Mouse (Mus musculus) macrophage (primary cell): ENCODE results near the gene Tnf. TPM values are rescaled to one million over a fixed set of nuclear protein-coding genes. Genes with fewer than 3 reads are reported as not detected.

Experiments
- H3K27ac ChIP-seq: fragments of 350-480 bp; formaldehyde crosslinking; 2 replicates; pipeline ENCODE4 v1.9.0; 2021
- H3K36me3 ChIP-seq: fragments of 350-480 bp; formaldehyde crosslinking; 2 replicates; pipeline ENCODE4 v1.9.0; 2021; ENCODE audit errors: inconsistent target
- H3K4me3 ChIP-seq: fragments of 350-480 bp; formaldehyde crosslinking; 2 replicates; pipeline ENCODE4 v1.9.0; 2021; ENCODE audit errors: inconsistent target
- H3K79me2 ChIP-seq: fragments of 350-480 bp; formaldehyde crosslinking; 2 replicates; pipeline ENCODE4 v1.9.0; 2021; ENCODE audit errors: inconsistent target
- WGBS: methylation state at CpG from one replicate; pipeline ENCODE4 v1.1.7; 2026; ENCODE audit warnings: inconsistent platforms; ENCODE audit not compliant: missing documents; 5-methylcytosine and 5-hydroxymethylcytosine counted together
- polyA plus RNA-seq: library from polyadenylated mRNA; stranded (reverse); fragments of 250-400 nt; gene quantifications from 3 replicates; pipeline ENCODE4 v1.2.4, GENCODE M21; 2018; ENCODE audit warnings: inconsistent platforms

Tnf gene
- polyA plus RNA-seq, 1 experiment from 2014 or later, result 20.0 TPM

GRCm38 (mm10) chr17:35165451-35166155 is 36.2 kb downstream of the Tnf start:
- Histone ChIP-seq H3K79me2 (peaks cover 67% of the 10 kb centered on the region), H3K27ac (peak overlapping the region; percentile 83), H3K36me3 (peaks cover 32% of the 10 kb centered on the region), H3K4me3 (peak overlapping the region; percentile 48)
- 20% methylated on average over 12 of the region's 12 CpGs for WGBS

- Histone ChIP-seq H3K27ac (peak within 1 kb of the TSS; percentile 83), H3K36me3 (peaks cover 34% of the 10 kb centered on the region), H3K4me3 (peak within 1 kb of the TSS; percentile 79), H3K79me2 (peaks cover 67% of the 10 kb centered on the region)
- under 1% methylated on average over 51 of the region's 89 CpGs for WGBS
Measured at GRCm38 (mm10) chr17:35164568-35165450, 37.0 kb downstream of the Tnf start, which contains the start of gene Prrc2a. Prrc2a (minus strand) TSS chr17:35164897.

DNA sequence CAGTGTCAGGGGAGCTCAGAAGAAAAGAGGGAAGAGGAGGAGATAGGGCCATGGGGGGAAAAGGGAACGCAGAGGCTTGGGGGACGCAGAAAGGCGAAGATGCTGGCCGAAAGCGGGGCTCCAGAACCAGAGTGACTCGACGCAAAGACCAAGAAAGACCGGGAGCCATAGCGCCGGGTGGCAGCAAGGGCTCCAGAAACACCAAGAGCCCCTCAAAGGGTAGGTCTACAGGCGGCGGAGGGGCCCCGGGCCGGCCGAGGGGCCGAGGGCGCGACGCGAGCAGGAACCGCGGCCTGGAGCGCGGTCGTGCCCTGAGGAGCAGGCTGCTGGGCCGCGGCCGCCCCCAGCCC is 37.6 kb downstream of the Tnf start:
- 0% methylated on average over 28 of the region's 28 CpGs for WGBS
- H3K4me3 ChIP-seq, result peak overlapping the region; percentile 79
- peaks cover 38% of the 10 kb centered on the region for H3K36me3 ChIP-seq
- H3K79me2 ChIP-seq, result peaks cover 69% of the 10 kb centered on the region
- peak overlapping the region; percentile 76 for H3K27ac ChIP-seq

GRCm38 (mm10) chr17:35163326-35164081 is 38.3 kb downstream of the Tnf start:
- peak overlapping the region; percentile 76 for H3K27ac ChIP-seq
- WGBS, result 6% methylated on average over 8 of the region's 8 CpGs
- peak overlapping the region; percentile 79 for H3K4me3 ChIP-seq
- peaks cover 74% of the 10 kb centered on the region for H3K79me2 ChIP-seq
- H3K36me3 ChIP-seq, result peaks cover 45% of the 10 kb centered on the region

- Histone ChIP-seq H3K36me3 (peaks cover 45% of the 10 kb centered on the region), H3K27ac (no peak overlapping the region), H3K79me2 (peaks cover 74% of the 10 kb centered on the region), H3K4me3 (peak overlapping the region; percentile 79)
- WGBS, result 41% methylated on average over 12 of the region's 12 CpGs
Measured at GRCm38 (mm10) chr17:35162730-35163129, 39.1 kb downstream of the Tnf start.

- Histone ChIP-seq H3K36me3 (peaks cover 50% of the 10 kb centered on the region), H3K27ac (no peak overlapping the region), H3K4me3 (no peak overlapping the region), H3K79me2 (peaks cover 77% of the 10 kb centered on the region)
- 87% methylated on average over 14 of the region's 14 CpGs for WGBS
Measured at GRCm38 (mm10) chr17:35162121-35162520, 39.7 kb downstream of the Tnf start.

DNA sequence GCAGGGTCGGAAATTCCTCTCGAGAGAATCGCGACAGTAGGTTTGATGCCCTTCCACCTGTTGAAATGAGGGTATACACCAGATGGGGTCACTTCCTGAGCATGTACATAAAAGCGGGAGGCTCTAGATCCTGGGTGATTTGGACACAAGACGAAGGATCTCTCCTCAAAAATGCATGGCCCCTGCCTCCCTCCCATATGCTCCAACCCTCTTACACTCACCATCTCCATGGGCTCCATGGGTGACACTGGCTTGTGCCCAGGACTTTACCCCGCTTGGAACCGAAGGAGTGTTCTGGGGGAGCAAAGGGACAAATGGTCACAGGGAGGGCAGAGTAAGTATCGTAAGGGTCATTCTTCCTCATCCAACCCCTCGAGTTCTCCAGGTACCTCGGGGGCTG is 40.4 kb downstream of the Tnf start:
- Histone ChIP-seq H3K4me3 (no peak overlapping the region), H3K36me3 (peaks cover 57% of the 10 kb centered on the region), H3K79me2 (peaks cover 80% of the 10 kb centered on the region), H3K27ac (no peak overlapping the region)
- WGBS, result 90% methylated on average over 11 of the region's 11 CpGs

DNA sequence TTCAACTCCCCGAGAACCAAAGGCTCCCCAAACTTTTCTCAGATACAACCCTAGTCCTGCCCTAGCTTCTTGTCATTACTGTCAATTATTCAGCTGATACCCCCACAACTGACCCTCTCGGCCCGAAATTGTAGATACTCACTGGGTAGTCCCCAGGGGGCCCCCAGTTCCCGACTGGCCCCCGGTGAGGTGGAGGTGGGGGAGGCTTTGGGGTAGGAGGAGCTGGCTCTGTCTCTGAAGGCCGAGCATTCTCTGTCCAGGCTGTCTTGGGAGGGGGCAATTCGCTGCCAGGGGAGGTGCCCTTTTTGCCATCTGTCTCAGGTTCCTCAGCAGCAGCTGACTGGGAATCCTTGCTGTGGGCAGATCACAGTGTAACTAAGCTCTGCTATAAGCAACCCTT is 42.2 kb downstream of the Tnf start:
- Histone ChIP-seq H3K36me3 (peaks cover 74% of the 10 kb centered on the region), H3K79me2 (peaks cover 96% of the 10 kb centered on the region), H3K4me3 (no peak overlapping the region), H3K27ac (no peak overlapping the region)
- 99% methylated on average over 7 of the region's 7 CpGs for WGBS

GRCm38 (mm10) chr17:35158850-35159593 is 42.8 kb downstream of the Tnf start:
- Histone ChIP-seq H3K27ac (no peak overlapping the region), H3K36me3 (peaks cover 80% of the 10 kb centered on the region), H3K4me3 (no peak overlapping the region), H3K79me2 (peaks cover 99% of the 10 kb centered on the region)
- 91% methylated on average over 12 of the region's 16 CpGs for WGBS

DNA sequence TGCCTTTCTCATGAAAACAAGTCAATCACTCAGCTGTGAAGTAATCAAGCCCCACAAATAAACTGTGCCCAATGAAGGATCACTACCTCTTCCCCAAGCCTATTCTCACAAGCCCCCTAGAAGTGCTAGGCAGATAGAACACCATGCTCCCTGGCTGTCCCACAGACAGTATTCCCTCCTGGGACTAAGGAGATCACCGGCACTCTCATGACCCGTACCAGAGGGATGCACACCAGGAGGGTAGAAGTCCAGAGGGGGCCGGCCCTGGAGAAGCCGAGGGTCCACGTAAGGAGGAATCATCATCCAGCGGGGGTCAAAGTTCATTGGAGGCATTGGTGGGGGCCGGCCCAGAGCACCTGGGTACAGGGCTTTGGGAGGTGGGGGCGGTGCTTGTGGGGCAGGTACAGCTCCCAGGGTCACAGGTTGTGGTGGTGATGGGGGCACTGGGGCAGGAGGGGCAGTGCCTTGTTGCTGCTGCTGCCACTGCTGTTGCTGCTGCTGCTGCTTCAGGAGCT is 44.1 kb downstream of the Tnf start:
- 96% methylated on average over 8 of the region's 8 CpGs for WGBS
- H3K36me3 ChIP-seq, result peaks cover 93% of the 10 kb centered on the region
- no peak overlapping the region for H3K4me3 ChIP-seq

DNA sequence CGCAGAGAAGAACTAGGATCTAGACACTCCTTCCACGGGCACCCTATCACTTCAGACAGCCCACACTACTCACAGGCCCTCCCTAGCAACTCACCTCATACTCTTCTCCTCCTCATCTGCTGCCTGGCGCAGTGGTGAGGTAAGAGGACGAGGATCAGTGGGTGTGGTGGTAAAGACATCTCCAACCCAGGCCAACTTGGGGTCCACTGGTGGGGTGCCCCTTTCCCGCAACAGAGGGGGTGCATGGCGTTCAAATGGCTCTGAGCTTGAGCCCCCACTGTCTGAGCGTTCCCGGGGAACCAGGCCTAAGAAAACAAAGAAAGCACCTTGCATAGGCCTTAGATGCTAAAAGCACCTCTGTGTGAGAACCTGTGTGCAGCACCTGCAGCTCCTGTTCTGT is 44.6 kb downstream of the Tnf start:
- Histone ChIP-seq H3K4me3 (no peak overlapping the region), H3K36me3 (peaks cover 97% of the 10 kb centered on the region), H3K79me2 (peaks cover 86% of the 10 kb centered on the region), H3K27ac (no peak overlapping the region)
- 92% methylated on average over 8 of the region's 8 CpGs for WGBS

More for the DNA sequence above, 44.1 kb downstream of the Tnf start:
- Histone ChIP-seq H3K27ac (no peak overlapping the region), H3K79me2 (peaks cover 90% of the 10 kb centered on the region)

GRCm38 (mm10) chr17:35156461-35157200 is 45.2 kb downstream of the Tnf start:
- WGBS, result 92% methylated on average over 30 of the region's 33 CpGs
- no peak overlapping the region for H3K27ac ChIP-seq
- H3K79me2 ChIP-seq, result peaks cover 79% of the 10 kb centered on the region
- H3K4me3 ChIP-seq, result no peak overlapping the region
- H3K36me3 ChIP-seq, result peaks cover 97% of the 10 kb centered on the region

DNA sequence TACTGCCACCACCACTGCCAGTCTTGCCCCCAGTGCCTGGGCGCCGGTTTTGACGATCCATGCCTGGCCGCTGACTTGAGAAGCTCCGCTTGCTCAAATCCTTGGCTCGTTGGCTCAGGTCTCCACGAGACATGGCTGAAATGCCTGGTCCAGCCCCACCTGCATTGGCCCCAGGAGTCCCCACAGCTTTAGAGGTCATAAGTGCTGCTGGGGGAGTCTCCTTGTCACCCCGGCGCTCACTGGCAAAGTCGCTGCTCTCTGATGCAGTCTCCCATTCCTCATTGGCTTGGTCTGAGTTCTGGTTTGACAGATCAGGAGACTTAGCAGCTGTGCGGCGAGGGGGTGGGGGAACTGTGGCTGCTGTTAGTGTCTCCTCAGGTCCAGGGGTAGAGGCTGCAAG is 46.4 kb downstream of the Tnf start:
- Histone ChIP-seq H3K4me3 (no peak overlapping the region), H3K79me2 (peaks cover 68% of the 10 kb centered on the region), H3K27ac (no peak overlapping the region), H3K36me3 (peaks cover 88% of the 10 kb centered on the region)
- WGBS, result 99% methylated on average over 12 of the region's 12 CpGs
